Mouse (Mus musculus) cerebellum, adult 11 months (tissue): ENCODE measurements around the gene Fastkd1.
A peak's percentile ranks its signal among the peaks of the same experiment; 100 is the strongest.
"Not testable (repeated sequence)": the region's sequence is repeated elsewhere in the genome, so short reads cannot be mapped to it uniquely, and the experiment has no call there.

ENCODE experiments used
- DNase-seq: peaks from one replicate; pipeline ENCODE4 v3.0.0; 2022

The Fastkd1 gene

GRCm38 (mm10) chr2:69712981-69713625 is at the start of gene Fastkd1:
Gene Fastkd1 (minus strand): TSS chr2:69713516.
- peak; percentile 84 for DNase-seq

- DNase-seq: no peak
These were observed 47.7 kb upstream of the Fastkd1 start for GRCm38 (mm10) chr2:69760980-69761379.

DNA sequence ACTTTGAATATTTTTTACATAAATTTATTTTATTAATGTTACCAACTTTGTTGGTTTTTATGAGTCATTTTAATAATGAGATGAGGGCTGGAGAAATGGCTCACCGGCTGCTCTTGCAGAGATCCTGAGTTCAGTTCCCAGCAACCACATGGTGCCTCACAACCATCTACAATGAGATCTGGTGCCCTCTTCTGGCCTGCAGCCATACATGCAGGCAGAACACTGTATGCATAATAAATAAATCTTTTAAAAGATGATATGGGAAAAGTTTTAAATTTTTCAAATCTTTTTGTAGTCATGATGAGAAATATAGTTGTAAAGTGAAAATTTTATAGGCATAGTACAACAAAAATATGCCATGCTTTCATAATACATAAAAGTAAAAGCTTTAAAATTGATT is 31.8 kb upstream of the Fastkd1 start:
- DNase-seq: no peak

DNA sequence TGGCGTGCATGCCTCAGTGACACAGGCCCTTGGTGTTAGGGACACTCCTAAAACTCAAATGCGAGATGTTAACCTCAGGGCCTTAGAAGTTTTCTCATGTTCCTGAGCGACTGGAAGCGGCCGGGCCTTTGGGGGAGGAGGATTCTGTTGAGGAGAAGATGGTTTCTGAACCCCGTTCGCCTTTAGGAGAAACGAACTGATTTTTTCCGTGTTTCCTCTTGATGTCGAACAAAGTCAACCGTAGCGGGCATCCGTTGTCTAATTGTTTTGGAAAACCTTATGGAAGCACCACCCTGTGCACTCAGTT is 10.2 kb upstream of the Fastkd1 start:
- no peak for DNase-seq

DNA sequence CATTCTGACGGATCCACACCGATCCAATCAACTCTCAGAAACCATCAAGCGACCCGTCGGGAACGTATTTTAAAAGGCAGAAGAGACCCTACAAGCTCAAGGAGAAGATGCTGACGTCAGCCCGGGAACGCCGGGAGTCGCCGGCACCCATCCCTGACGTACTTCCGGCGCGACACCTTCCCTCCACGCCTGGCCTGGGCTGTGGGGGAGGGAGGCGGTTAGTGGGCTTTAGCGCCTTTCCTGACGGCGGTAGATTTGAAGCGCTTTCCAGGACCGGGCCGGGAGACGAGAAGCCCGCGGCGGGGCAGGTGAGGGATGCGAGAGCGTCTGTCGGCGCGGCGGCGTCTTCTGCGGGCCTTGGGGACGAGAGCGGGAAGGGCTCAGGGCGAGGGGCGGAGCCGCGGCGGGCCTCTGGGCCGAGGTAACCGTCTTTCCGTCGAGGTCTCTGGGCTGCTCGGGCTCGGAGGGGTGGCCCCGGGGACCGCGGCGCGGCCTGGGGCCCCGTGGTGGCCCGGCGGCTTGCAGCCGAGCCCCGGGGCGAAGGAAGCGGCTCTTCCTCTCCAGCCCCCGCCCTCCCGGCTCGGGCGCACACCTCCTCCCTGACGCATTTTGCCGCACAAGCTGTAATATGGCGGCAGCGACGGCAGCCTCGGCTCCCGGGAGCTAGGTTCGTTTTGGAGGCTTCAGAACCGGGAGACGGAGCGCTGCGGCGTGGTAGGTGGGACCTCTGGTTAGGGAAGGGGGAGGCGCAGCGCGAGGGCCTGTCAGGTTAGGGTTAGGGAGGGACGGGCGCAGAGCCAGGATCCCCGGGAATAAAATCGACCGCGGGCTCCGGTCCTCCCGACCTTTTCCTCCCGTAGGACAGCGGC is 9.6 kb upstream of the Fastkd1 start:
- peak; percentile 90 for DNase-seq

DNA sequence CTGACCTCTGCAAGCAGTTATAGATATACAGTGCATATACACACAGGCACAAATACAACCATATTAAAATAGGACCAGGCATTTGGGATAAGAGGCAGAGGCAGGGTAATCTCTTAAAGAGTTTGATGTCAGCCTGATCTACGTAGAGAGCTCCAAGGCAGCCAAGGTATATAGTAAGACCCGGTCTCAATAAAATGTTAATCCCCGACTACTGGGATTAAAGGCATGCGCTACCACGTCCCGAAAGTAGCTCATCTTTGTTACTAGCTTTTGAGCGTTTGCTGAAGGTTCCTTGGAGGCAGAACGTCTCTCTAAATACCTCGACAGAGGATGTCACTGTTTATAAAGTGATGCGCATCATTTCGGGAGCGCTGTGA is 8.9 kb upstream of the Fastkd1 start, which contains the start of gene Ppig:
Gene Ppig, plus strand, starts transcription at position 273 of the 377 bp plus-strand sequence.
- no peak for DNase-seq

DNA sequence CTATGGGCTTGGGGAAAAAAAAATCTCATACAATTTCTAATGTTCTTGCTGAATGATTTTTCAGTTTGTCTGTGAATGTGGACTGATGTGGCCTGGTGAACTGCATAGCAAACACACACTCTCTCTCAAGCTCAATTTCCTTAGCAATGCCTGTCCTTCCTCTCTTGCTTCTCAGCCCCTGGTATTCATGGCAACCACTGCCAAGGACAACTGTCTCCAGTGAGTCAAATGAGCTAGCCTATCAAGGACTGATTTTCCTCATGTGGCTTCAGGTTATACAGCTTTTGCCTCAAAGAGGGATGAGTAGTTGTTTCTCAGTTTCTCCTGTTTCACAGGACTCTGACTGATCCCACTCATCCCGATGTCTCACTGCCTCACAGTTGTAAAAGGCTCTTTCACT is 5.8 kb upstream of the Fastkd1 start:
- DNase-seq: no peak

GRCm38 (mm10) chr2:69716483-69716882 is 3.2 kb upstream of the Fastkd1 start:
- no peak for DNase-seq

- peak; percentile 12 for DNase-seq
These were observed 810 bp upstream of the Fastkd1 start for GRCm38 (mm10) chr2:69714126-69714525.

- no peak for DNase-seq
These were observed 304 bp upstream of the Fastkd1 start for GRCm38 (mm10) chr2:69713626-69714014.

DNA sequence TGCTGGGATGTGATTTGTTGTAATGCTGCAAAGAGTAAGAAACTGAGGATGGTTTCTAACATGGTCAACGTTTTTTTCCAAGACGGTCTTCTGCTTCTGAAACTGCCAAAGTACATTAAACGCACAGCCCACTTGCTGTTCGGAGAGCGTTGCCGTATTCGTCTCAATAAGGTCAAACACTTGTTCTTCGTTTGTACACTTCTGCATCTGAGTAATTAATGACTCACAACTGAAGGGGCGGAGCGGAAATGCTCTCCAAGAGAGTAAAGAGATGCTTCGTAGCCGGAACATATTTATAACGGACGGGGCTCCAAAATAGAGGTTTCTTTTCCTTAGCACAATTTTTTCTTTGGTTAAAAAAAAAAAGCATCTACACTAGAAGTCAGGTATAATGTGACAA is 1.1 kb downstream of the Fastkd1 start:
- no peak for DNase-seq

DNA sequence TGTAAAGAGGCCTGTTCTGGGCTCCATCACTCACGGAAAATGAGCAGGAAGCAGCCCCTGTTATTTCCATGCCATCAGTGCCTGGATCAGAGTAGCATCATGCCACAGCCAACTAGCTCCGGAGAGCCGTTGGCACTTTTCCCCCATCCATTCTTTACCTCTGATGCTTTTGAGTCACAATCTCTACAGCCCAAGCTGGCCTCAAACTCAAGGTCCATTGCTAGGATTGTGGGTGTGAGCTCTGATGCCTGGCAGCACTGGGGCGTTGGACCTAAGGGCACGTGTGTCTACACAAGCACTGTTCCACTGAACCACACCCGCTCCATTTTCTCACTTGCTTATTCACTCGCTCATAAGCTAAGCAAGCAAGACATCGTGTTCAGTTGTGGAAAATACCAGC is 12.9 kb downstream of the Fastkd1 start:
- no peak for DNase-seq

- no peak for DNase-seq
These were observed 19.8 kb downstream of the Fastkd1 start for GRCm38 (mm10) chr2:69693501-69693900.

GRCm38 (mm10) chr2:69690843-69691242 is 22.5 kb downstream of the Fastkd1 start:
- DNase-seq: no peak

DNA sequence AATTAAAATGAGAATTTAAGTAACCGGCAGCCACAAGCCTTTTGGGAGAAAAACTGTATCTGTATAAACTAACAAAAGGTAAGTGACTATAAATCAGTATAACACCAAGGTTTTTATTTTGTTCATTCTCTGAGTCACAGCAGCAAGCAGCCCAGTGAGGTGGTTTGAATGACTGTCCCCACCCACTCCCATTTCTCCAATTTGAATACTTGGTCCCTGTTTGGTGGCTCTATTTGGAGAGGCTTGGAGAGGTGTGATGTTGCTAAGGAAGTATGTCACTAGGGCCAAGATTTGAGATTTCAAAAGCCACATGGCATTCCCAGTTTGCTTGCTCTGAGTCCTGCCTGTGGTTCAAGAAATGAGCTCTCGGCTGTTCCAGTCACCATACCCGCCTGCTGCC is 23.1 kb downstream of the Fastkd1 start:
- no peak for DNase-seq

DNA sequence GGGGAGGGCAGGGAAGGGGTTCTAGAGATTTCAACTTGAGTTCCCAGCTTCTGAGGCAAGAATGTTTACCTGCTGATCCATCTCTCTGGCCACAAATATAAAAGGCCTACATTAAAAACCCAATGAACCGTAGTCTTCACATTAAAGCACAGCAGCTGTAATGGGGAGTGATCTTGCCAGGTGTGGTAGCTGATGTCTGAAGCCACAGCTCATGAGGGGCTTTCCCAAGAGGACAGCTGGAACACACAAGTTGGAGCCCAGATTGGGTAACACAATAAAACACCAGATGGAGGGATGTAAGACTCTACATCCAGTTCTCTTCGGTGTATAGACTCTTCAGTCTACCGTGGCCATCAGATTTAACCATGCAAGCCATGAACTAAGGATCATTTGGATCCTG is 28.8 kb downstream of the Fastkd1 start:
- no peak for DNase-seq

- no peak for DNase-seq
These were observed 30.1 kb downstream of the Fastkd1 start for GRCm38 (mm10) chr2:69683036-69683805.

DNA sequence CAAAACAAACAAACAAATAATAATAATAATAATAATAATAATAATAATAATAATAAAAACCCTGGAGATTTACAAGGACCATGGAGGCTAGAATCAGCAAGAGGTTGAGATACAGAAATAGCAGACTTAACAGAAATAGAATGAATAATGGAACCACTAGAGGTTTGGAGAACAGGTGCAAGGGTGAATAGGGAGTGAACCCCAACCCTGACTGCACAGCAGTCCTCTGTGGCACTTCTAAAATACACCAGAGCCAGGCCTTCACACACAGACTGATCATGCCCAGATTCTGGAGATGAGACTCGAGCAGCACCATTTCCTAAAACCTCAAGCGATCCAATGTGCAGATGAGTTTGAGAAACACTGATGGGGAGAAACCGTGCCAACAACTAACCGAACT is 31.4 kb downstream of the Fastkd1 start:
- DNase-seq: no peak

DNA sequence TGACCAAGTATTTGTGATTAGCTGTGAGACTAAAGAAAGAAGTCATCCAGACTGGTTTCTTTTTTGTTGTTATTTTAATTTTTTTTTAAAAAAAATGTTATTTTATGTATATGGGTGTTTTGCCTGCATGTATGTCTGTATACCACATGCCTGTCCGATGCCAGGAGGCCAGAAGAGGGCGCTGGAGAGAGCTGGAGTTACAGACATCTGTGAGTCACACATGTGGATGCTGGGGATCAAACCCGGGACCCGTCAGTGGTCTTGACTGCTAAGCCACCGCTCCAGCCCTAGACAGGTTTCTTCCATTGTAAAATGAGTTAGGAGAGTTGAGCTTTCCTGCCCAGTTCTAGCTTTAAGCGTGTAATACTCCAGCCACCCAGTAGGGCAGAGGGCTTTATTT is 33.3 kb downstream of the Fastkd1 start:
- DNase-seq: no peak

- not testable (repeated sequence) for DNase-seq
These were observed 36.1 kb downstream of the Fastkd1 start for GRCm38 (mm10) chr2:69677215-69677614.

- DNase-seq: no peak
These were observed 36.6 kb downstream of the Fastkd1 start for GRCm38 (mm10) chr2:69676713-69677112.

GRCm38 (mm10) chr2:69675266-69675665 is 38.0 kb downstream of the Fastkd1 start:
- no peak for DNase-seq

- DNase-seq: no peak
These were observed 39.6 kb downstream of the Fastkd1 start for GRCm38 (mm10) chr2:69673723-69674122.

DNA sequence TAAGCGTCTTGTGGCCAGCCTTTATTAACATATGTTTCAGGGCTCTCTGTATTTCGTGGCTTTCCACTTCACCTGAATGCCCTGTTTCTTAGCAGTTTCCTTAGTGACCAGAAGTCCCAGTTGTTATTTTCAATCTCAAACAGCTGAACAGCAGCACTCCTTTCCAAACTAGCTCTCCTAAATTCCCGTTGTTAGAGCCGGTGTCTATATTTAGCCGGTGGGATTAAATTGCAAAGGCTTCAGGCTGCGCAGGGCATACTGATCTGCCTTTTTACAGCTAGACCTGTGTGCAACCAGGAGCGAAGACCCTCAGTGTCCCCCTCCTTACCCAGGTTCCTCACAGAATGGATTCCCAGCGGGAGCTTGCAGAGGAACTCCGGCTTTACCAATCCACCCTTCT is 43.5 kb downstream of the Fastkd1 start, which contains the start of gene Klhl41:
Gene Klhl41, plus strand, starts transcription at position 268 of the 400 bp plus-strand sequence.
- DNase-seq: no peak
